Mouse (Mus musculus): Measurements from ENCODE around the gene 1110059E24Rik.

GRCm38 (mm10) chr19:21615801-21616200 is 37.0 kb downstream of the 1110059E24Rik start:
- TF ChIP-seq CTCF (IDR thresholded peaks at IDR 0.05) (no peak), EP300 (IDR thresholded peaks at IDR 0.05; ENCODE audit: insufficient read depth, low read depth, low read length) (no peak)
